Mouse (Mus musculus) midbrain, embryonic 16.5 days (tissue): ENCODE data around the gene Cav3. TPM values are rescaled to one million over a fixed set of nuclear protein-coding genes. Genes with fewer than 3 reads are reported as not detected.

Experiments used
- ATAC-seq: fragments of 200-750 bp; cut with Nextera tagmentation; 2 replicates; pipeline ENCODE4 v1.8.0; 2017; ENCODE audit warnings: moderate TSS enrichment
- H3K27ac ChIP-seq: fragments of 300-500 bp; sonication (generic); 2 replicates; pipeline ENCODE4 v1.5.1; 2014; ENCODE audit warnings: mild to moderate bottlenecking, low read length, mixed read lengths
- H3K27me3 ChIP-seq: fragments of 300-500 bp; sonication (generic); 2 replicates; pipeline ENCODE4 v1.6.1; 2014; ENCODE audit warnings: low read depth, low read length, mixed read lengths; ENCODE audit not compliant: control insufficient read depth, insufficient read depth
- H3K36me3 ChIP-seq: fragments of 300-500 bp; sonication (generic); 2 replicates; pipeline ENCODE4 v1.6.1; 2014; ENCODE audit warnings: mild to moderate bottlenecking, low read length, moderate library complexity, mixed read lengths; ENCODE audit not compliant: control insufficient read depth, insufficient read depth
- H3K4me1 ChIP-seq: fragments of 300-500 bp; sonication (generic); 2 replicates; pipeline ENCODE4 v1.6.1; 2014; ENCODE audit warnings: mild to moderate bottlenecking, low read length, mixed read lengths; ENCODE audit not compliant: control insufficient read depth, insufficient read depth
- H3K4me2 ChIP-seq: fragments of 300-500 bp; sonication (generic); 2 replicates; pipeline ENCODE4 v1.6.1; 2014; ENCODE audit warnings: mild to moderate bottlenecking, low read length, mixed read lengths
- H3K4me3 ChIP-seq: fragments of 300-500 bp; sonication (generic); 2 replicates; pipeline ENCODE4 v1.5.1; 2014; ENCODE audit warnings: low read depth, mild to moderate bottlenecking, low read length, moderate library complexity, mixed read lengths
- H3K9ac ChIP-seq: fragments of 300-500 bp; sonication (generic); 2 replicates; pipeline ENCODE4 v1.6.1; 2014; ENCODE audit warnings: low read depth, low read length, mixed read lengths
- H3K9me3 ChIP-seq: fragments of 300-500 bp; sonication (generic); replicated peaks from 2 replicates; pipeline ENCODE4 v1.6.1; 2014; ENCODE audit warnings: mild to moderate bottlenecking, low read length, mixed read lengths; ENCODE audit not compliant: control insufficient read depth, poor library complexity, severe bottlenecking
- WGBS: fragments of 180-500 bp; shearing (Covaris S2); extraction: QIAGEN DNeasy Blood & Tissue Kit; methylation state at CpG from one replicate; pipeline ENCODE4 v1.1.7; 2014; 5-methylcytosine and 5-hydroxymethylcytosine counted together
- polyA plus RNA-seq: library from polyadenylated mRNA; unstranded; fragments of >200 nt; fragmentation: Nextera tagmentation; extraction: Ambion mirVana; gene quantifications from 2 replicates; pipeline ENCODE4 v1.2.1, GENCODE M21; 2015

The Cav3 gene
- polyA plus RNA-seq = 0.16 TPM in 1 of 2 replicates, not detected in the other

DNA sequence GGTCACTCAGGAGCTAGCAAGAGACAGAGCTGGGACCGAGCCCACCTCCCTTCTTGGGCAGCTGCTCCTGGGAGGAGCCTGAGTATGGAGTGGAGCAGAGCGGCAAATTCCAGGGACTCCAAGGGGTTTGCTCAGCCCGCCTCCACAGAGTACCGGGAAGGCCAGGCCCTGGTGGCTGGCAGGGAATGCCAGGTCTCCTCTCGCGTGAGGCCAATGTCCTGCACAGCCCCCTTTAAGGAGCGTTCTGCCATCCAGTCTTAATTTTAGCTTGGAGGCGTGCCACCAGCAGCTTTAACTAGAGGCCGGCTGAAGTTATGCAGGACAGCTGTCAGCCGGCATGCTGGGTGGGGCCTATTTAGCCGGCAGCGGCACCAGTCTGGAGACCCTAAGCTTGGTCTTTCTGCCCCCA is at the start of gene Cav3:
Gene Cav3 (plus strand): TSS at position 165 of the 409 bp plus-strand sequence.
- 80% methylated on average over 12 of the region's 12 CpGs for WGBS
- Histone ChIP-seq H3K9me3 (no peaks in the 10 kb centered on the region), H3K27ac (no peak within 1 kb of the TSS), H3K4me1 (no peaks in the 10 kb centered on the region), H3K27me3 (no peaks in the 10 kb centered on the region), H3K4me3 (no peak within 1 kb of the TSS), H3K9ac (no peak within 1 kb of the TSS), H3K36me3 (no peaks in the 10 kb centered on the region), H3K4me2 (no peak within 1 kb of the TSS)
- ATAC-seq = no peak

DNA sequence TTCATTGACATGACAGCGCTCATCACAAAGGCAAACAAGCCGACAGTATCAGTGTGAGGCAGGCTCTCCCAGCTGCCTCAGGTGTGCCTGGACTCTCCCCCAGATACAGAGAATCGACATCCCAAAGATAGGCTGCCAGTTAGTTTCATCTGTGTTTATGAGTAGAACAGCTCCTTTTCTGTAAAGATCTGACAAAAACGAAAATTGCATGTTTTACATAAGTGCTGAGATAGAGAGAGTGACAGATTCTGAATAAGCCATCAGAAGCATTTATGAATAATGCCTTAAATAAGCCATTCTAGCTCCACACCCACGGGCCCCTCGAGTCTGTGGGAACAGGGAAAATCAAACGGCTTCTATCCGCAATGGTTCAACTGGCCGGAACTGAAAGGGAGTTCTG is 40.0 kb upstream of the Cav3 start:
- Histone ChIP-seq H3K9me3 (no peaks in the 10 kb centered on the region), H3K36me3 (no peaks in the 10 kb centered on the region), H3K4me1 (no peaks in the 10 kb centered on the region), H3K27ac (no peak overlapping the region), H3K4me3 (no peak overlapping the region), H3K9ac (no peak overlapping the region), H3K27me3 (no peaks in the 10 kb centered on the region), H3K4me2 (no peak overlapping the region)
- ATAC-seq = no peak
- WGBS = 73% methylated on average over 9 of the region's 9 CpGs

DNA sequence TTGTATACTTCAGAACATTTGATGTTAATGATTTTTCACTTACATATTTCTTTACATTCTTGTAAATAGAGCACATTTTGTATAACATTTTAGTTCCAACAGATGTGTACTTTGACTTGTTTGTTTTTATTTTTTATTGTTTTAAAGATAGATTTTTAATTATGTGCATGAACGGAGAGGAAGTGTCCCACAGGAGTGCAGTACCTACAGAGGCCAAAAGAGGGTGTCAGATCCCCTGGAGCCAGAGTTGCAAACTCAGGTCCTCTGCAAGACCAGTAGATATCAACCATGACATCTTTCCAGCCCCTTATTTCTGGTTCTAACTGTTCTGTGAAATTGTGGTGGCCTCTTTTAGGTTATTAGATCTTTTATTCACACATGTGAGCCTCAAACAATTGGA is 38.4 kb upstream of the Cav3 start:
- Histone ChIP-seq H3K27ac (no peak overlapping the region), H3K4me3 (no peak overlapping the region), H3K36me3 (no peaks in the 10 kb centered on the region), H3K9ac (no peak overlapping the region), H3K4me1 (no peaks in the 10 kb centered on the region), H3K27me3 (no peaks in the 10 kb centered on the region), H3K9me3 (no peaks in the 10 kb centered on the region), H3K4me2 (no peak overlapping the region)
- 91% methylated on average over 1 of the region's 1 CpGs for WGBS
- no peak for ATAC-seq

DNA sequence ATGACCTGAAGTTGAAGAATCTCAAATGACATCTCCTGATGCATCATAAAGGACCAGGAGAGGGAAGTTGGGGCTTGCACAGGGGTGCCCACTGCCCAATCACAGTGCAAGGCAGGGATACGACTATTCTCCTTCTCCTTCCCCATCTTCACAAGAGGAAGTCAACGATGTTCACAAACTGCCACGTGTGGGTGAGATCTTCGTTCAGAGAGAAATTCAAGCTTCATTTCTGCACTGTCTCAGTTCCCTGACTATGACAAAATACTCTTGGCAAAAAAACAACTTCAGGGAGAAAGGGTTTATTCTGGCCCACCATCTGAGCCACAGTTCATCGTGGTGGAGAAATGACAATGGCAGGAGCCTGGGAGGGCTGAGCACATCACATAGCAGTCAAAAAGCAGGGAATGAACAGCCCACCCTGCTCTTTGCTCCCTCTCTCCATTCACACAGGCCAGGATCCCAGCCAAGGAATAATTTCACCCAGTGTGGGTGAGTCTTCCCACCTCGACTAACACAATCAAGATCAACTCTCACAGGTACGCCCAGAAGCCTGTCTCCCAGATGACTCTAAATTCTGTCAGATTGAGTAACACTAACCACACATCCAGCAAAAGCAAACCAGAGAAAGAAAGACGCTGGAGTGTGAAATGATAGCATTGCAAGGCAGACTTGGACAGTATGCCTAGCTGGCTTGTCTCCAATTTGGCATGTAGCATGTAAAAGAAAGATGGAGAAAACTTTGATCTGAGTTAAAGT is 35.4 kb upstream of the Cav3 start:
- H3K27ac ChIP-seq = no peak overlapping the region
- no peaks in the 10 kb centered on the region for H3K27me3 ChIP-seq
- no peaks in the 10 kb centered on the region for H3K4me1 ChIP-seq
- no peak overlapping the region for H3K9ac ChIP-seq
- no peak overlapping the region for H3K4me2 ChIP-seq
- ATAC-seq = no peak
- WGBS = 91% methylated on average over 8 of the region's 8 CpGs
- H3K36me3 ChIP-seq = no peaks in the 10 kb centered on the region
- H3K9me3 ChIP-seq = no peaks in the 10 kb centered on the region
- no peak overlapping the region for H3K4me3 ChIP-seq

DNA sequence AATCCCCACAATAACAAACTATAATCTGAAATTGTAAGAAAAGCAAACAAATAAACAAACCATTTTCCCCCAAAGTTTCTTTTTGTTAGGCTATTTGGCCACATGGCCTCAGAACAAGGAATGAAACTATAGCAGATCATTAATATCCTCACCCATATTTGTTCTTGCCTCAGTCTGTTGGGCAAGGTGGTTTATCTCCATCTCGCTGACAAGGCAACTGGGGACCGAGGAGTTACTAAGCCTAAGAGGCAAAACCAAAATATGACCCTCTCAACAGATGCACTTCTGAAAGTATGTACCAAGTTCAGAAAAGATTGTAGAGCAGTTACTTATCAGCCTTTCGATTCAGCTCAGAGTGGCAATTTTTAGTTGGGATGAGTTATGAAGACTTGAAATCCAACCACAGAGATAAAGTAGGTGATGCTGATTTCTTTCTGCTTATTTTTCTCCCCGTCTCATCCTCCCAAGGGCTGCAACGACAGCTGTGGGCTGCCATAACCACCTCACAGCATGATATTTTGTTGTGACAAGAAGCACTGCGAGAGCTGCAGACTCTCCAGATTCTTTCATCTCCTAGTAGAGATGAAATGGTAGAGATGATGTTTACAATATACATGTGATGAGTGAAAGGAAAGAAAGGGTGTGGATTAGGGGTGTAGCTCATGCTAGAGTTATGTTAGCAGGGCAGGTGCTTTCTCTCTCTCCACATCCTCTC is 33.1 kb upstream of the Cav3 start:
- Histone ChIP-seq H3K27me3 (no peaks in the 10 kb centered on the region), H3K9me3 (no peaks in the 10 kb centered on the region), H3K4me3 (no peak overlapping the region), H3K27ac (no peak overlapping the region), H3K36me3 (no peaks in the 10 kb centered on the region), H3K9ac (no peak overlapping the region), H3K4me2 (no peak overlapping the region), H3K4me1 (no peaks in the 10 kb centered on the region)
- ATAC-seq = no peak
- 76% methylated on average over 6 of the region's 6 CpGs for WGBS

DNA sequence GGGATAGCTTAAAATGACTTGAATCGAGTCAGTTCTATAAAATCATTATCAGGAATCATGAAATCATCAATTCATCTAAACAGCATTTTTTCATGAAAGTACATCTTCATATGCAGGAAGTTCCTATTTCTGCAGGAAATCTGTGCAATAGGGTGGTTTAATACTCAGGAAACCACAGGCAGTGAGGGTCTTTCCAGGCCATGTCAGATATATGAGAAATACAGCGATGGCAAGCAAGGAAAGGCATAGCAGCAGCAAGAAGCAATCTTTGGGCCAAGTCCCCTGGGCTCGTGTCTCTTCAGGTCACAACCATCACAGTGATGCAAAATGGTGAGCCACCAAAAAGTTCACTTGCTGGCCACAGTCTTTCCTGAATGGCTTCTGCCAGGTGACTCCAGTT is 13.6 kb upstream of the Cav3 start:
- no peaks in the 10 kb centered on the region for H3K9me3 ChIP-seq
- H3K4me3 ChIP-seq = no peak overlapping the region
- WGBS = 90% methylated on average over 3 of the region's 3 CpGs
- no peak for ATAC-seq
- no peaks in the 10 kb centered on the region for H3K36me3 ChIP-seq
- H3K27ac ChIP-seq = no peak overlapping the region
- no peak overlapping the region for H3K4me2 ChIP-seq
- H3K9ac ChIP-seq = no peak overlapping the region
- H3K27me3 ChIP-seq = no peaks in the 10 kb centered on the region
- H3K4me1 ChIP-seq = no peaks in the 10 kb centered on the region

DNA sequence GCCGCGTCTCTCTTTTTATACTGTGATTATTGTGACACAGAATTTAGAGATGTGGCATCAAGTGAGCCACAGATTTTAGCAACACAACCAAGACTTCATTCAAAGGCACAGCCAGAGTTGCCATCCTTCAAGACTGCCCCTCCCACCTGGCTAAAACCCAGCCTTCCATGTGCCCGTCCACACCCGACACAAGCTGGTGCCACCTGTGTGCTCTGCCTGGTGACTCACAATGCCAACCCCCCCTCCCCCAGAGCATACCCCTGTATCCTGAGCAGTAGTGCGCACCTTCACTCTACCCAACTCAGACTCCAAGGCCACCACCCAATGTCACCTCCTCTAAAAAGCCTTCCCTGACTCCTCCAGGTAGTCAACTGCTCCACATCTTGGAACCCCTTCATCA is 2.2 kb downstream of the Cav3 start:
- no peak overlapping the region for H3K4me2 ChIP-seq
- H3K9me3 ChIP-seq = no peaks in the 10 kb centered on the region
- H3K27me3 ChIP-seq = no peaks in the 10 kb centered on the region
- no peak overlapping the region for H3K4me3 ChIP-seq
- no peak for ATAC-seq
- H3K4me1 ChIP-seq = no peaks in the 10 kb centered on the region
- no peak overlapping the region for H3K9ac ChIP-seq
- 96% methylated on average over 5 of the region's 5 CpGs for WGBS
- no peaks in the 10 kb centered on the region for H3K36me3 ChIP-seq
- no peak overlapping the region for H3K27ac ChIP-seq

DNA sequence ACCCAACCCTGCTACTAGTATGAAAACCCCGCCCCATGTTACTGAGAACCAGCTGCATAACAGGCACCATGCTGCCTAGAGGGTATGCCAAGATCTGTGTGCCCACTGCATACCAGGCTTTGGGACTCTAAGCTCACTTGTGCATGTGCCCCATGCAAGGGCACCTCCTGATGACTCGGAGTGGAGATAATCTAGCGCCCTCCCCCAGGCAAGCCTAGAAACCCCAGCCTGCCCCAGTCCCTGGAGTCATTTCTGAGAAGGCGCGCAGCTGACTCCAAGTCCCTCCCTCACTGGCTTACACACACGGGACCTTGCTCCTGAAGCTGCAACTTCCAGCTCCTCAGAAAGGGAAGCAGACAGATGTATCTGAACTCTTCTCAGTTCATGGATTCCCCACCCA is 4.0 kb downstream of the Cav3 start:
- H3K27me3 ChIP-seq = no peaks in the 10 kb centered on the region
- H3K4me1 ChIP-seq = no peaks in the 10 kb centered on the region
- H3K27ac ChIP-seq = no peak overlapping the region
- H3K9me3 ChIP-seq = no peaks in the 10 kb centered on the region
- no peak for ATAC-seq
- no peak overlapping the region for H3K9ac ChIP-seq
- WGBS = 88% methylated on average over 6 of the region's 6 CpGs
- no peaks in the 10 kb centered on the region for H3K36me3 ChIP-seq
- no peak overlapping the region for H3K4me2 ChIP-seq
- no peak overlapping the region for H3K4me3 ChIP-seq

DNA sequence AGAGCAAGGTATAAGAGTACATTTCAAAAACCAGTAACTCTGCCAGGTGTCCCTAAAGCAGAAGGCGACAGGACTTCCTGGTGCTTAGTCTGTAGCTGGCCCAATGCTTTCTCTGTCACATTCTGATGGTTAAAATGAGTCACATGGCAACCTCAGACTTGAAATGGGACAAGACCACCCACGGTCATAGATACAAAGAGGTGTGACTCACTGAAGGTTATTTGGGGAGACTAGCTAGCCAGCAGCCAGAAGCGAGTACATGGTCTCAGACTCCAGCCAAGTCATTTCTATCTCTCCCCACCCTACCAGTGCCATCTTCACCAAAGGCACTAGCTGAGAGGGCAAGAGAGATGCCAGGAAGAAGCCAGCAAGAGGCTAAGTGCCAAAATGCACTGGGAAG is 6.1 kb downstream of the Cav3 start:
- no peak overlapping the region for H3K27ac ChIP-seq
- no peak overlapping the region for H3K4me3 ChIP-seq
- no peaks in the 10 kb centered on the region for H3K9me3 ChIP-seq
- no peaks in the 10 kb centered on the region for H3K36me3 ChIP-seq
- WGBS = 82% methylated on average over 3 of the region's 3 CpGs
- H3K4me2 ChIP-seq = no peak overlapping the region
- ATAC-seq = no peak
- no peaks in the 10 kb centered on the region for H3K4me1 ChIP-seq
- H3K27me3 ChIP-seq = no peaks in the 10 kb centered on the region
- H3K9ac ChIP-seq = no peak overlapping the region
